Mouse (Mus musculus) kidney, adult 11 months (tissue): ENCODE results near the gene Zan.

Experiments used
- DNase-seq: peaks from one replicate; pipeline ENCODE4 v3.0.0; 2022

Zan gene

DNA sequence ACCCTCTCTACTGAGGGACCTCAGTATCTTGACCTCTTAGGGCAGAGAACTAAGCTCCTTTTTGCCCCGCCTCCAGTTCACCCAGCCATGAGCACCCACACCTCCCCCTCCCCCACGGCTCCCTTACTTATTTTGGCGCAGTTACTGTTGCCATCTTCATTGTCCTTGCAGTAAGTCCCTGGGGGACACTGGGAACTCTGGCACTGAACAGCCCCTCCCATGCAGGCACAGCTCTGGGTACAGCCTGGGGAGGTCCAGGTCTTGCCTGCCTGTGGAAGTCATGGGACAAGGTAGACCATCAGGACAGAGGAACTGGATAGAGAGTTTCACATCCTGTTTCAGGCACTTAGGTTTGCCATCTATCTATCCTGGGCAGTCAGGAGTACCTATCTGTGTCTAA is 66.8 kb downstream of the Zan start:
- DNase-seq, result no peak

DNA sequence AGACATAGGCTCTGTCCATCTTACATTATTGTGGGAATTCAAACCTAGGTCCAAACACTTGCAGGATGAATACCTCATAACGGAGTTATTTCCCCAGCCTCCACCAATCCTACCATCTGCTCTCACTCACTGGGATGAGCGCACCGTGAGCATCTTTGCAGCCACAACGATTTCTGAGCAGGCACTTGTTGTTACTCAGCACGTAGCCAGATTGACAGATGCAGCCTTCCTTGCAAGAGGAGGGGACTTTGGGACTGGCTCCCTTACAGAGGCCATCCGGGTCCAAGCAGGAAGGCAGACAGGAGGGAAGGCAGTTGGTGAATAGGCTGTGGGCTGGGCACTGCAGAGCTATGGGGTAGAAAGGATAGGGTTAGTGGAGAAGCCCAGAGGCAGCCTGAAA is 67.4 kb downstream of the Zan start:
- no peak for DNase-seq

DNA sequence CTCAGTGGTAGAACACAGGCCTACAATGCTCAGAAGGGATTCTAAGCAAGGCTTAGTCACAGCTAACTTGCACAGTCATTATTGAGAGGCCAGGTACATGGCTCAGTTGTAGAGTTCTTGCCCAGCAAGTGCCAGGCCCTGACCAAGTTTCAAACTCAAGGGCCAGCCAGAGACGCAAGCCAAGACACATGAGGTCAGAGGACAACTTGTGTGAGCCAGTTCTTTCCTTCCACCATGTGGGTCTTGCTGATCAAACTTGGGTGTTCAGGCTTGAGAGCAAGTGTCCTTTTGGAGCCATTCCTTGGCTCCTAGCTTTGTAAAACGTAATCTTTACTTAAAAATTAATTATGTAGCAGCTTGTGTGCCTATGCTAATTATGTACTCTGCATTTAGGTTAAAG is 72.8 kb downstream of the Zan start:
- peak; percentile 17 for DNase-seq

DNA sequence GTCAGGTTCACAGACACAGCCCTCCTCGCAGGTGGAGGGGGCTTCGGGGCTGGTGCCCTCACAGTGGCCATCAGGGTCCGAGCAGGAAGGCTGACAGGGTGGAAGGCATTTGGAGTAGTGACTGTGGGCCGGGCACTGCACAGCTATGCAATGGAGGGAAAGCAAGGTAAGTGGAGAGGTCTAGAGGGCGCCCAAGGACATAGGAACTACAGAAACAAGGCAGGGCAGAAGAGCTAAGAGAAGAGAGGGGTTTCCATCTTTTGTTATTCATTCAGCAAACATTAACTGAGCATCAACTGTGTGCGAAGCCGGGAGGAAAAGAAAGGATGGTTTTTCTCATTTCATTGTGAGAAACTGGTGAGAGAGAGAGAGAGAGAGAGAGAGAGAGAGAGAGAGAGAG is 82.4 kb downstream of the Zan start:
- no peak for DNase-seq

DNA sequence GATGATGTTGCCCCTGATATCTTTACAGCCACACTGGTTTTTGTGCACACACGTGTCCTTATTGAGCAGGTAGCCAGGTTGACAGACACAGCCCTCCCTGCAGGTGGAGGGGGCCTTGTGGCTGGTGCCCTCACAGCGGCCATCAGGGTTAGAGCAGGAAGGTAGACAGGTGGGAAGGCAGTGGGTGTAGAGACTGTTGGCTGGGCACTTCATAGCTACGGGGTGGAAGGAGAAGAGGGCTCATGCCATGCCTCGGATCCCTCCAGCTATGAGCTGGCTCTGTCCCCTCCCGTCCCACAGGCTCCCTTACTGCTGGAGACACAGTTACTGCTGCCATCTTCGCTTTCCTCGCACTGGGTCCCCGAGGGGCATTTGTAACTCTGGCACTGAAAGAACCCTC is 85.2 kb downstream of the Zan start:
- DNase-seq, result no peak

DNA sequence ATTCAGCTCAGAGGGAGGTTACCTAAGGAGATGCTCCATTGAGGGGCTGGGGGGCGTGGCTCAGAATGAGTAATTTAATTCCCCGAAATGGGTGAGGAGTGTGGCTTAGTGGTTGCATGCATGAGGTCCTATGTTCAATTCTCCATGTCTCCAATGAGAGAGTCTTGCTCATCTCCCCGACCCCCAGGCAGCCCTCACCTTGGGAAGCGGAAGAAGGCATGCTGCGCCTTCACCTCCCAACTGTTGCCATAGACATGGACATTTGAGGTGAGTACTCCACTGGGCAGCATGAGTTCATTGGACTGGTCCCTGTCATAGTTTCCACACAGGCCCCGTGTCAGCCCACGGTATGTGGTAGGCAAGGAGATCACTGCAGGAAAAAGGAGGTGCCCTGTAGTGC is 90.2 kb downstream of the Zan start:
- no peak for DNase-seq

DNA sequence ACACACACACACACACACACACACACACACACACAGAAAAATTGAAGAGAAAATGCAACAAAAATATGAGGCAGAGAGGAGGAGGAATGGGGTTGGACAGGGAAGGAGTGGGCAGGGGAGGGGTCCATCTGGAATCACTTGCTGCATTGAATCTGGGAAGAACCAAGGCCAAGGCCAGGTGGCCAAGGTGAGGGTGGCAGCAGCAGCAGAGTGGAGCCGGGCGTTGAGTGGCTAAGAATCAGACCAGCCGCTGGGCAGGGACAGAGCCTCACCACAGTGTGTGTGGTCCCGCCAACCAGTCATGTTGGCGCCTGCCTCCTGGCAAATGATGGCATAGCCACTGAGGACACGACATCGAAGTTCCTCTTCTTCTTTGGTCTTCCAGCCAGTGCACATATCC is 93.4 kb downstream of the Zan start:
- DNase-seq, result no peak

DNA sequence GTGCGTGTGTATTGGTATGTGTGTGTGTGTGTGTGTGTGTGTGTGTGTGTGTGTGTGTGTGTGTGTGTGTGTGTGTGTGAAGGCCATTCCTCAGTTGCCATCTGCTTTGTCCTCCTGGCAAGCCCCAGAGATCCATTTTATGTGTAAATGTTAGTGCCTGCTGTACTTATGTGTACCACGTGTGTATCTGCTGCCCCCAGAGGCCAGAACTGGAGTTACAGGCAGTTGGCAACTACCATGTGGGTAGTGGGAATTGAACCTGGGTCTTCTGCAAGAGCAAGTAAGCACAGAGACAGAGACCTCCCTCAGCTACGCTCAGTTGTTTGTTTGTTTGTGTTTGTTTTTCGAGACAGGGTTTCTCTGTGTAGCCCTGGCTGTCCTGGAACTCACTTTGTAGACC is 95.7 kb downstream of the Zan start:
- peak; percentile 69 for DNase-seq

DNA sequence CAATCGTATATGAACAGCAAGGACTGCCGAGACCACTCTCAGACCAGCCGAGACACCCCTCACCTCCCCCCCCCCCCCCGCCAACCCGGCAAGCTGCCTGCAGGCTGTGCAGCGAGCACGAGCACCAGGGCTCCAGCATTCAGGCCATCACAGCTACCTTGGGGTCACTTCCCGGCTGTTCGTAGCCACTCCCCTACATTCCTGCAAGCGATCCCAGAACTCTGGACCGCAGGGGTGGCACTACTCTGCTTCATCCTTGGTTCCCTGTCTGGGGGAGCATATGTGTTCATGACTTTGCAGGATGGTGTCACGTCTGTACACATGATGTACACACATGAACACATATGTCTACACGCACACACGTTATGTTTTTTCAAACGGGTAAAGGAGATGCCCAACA is 99.3 kb downstream of the Zan start:
- no peak for DNase-seq

DNA sequence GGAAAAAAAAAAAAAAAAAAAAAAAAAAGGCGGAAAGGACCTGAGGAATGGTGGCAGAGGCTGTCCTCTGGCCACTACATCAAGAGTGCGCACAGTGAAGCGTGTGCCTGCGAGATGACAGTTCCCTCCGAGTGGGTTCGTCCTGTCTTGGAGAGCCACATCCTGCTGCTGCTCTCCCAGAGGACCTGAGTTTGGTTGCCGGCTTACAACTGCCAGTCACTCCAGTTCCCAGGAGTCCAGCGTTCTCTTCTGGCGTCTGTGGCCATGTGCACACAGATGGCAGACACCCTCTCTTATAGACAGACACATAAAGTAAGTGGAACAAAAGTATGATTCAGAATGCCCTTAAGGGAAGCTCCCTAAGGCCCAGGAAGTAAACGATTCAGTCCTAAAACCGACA is 99.7 kb downstream of the Zan start:
- peak; percentile 35 for DNase-seq

DNA sequence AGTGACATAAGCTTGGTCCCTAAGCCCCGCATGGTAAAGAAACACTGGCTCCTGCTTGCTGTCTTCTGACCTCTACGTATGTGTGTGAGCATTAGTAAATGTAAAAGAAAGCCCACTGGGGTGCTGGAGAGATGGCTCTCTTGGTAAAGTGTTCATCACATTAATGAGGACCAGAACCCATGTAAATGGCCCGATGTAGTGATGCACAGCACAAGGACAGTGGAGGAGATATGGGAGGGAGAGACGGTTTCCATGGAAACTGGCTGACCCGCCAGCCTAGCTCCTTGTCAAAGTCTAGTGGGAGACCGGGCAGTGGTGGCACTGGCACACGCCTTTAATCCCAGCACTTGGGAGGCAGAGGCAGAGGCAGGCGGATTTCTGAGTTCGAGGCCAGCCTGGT is 100.1 kb downstream of the Zan start:
- DNase-seq, result no peak

DNA sequence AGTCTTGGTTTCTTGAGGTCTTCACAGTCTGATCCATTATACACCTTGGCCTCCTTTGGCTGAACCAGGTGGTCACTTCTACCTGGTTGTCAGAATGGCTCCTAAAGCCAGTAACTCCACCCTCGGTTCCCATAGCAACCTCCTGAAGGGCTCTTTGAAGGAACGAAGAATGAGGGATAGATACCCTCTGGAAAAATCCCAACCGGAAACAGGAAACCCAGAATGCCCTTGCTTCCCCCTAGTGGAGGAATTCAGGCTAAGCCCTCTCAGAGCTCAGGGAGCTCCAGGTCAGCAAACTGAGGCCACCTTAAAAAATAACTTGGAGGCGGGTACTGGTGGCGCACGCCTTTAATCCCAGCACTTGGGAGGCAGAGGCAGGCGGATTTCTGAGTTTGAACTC is 100.7 kb downstream of the Zan start:
- DNase-seq, result peak; percentile 66

DNA sequence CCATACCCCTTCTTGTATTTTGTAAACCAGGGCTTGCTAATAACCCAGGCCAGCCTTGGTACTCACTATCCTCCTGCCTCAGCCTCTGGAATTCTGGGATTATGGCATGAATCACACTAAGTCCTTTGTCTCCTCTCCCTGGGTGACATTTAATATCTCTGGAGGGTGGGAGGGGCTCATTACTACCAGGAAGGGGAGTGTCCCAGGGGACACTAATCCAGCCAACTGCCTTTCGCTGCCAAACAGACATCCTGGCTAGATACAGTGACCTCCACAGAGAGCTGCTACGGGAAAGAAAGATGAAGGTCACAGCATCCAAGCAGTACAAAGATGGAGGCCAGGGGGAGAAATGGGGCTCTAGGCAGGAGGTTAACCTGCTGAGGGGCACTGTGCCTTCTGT is 101.2 kb downstream of the Zan start:
- peak; percentile 73 for DNase-seq

DNA sequence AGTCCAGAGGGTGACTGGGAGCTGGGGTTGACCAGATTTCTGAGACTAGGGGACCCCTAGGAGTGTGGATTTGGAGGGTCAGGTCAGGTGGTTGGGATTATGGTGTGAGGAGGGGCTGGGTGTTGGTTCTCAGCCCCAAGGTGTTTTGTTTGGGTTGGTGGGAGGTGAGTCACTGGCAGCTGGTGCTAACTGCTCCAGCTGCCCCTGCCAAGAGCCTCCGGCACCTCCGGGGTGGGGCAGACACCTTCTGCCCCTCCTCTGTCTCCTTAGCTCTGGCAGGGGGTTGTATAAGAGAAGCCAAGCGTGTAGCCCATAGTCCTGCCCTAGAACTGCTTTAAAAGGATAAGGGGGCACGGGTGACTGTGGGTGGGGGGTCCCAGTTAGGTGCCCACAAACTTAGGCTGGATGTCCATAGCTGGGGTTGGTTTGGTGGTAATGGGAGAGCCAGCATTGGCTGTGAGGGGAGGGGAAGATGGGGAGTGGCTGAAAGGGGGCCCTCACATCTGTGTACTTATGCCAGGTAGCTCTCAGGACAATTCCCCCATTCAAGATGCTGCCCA is 102.3 kb downstream of the Zan start:
- DNase-seq, result no peak

DNA sequence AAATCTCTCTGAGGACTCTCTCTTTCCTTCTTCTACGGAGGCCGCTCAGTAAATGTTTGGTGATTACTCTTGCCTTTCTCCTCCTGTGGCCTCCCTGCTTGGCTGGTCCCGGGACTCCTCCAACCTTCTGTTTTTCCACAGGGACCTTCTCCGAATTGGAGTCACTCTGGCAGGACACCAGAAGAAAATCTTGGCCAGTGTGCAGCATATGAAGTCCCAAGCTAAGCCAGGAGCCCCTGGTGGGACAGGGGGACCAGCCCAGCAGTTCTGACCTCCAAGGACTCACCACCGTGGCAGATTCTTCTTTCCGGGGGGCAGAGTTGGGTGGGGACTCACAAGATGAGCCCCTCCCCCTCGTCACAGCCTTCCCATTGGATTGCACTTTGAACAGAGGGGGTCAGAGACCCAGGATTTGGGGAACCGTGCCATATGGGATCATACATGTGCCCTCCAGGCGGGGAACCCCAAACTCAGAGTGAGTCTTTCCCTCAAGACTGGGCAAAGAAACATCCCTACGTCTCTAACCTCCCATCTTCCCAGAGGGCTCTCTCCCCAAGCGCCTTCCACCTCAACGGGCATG is 103.4 kb downstream of the Zan start:
- DNase-seq, result no peak

DNA sequence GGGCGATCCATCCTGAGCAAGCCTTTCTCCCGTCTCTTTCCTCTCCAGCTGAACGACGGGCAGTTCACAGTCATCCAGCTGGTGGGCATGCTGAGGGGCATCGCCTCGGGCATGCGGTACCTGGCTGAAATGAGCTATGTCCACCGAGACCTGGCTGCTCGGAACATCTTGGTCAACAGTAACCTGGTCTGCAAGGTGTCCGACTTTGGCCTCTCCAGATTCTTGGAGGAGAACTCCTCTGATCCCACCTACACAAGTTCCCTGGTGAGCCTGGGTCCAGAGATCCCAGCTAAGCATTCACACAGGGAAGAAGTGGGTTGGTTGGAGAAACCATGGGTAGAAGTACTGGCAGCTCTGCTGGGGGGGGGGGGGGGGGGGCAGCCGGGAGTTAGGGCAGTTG is 107.2 kb downstream of the Zan start:
- DNase-seq, result no peak

DNA sequence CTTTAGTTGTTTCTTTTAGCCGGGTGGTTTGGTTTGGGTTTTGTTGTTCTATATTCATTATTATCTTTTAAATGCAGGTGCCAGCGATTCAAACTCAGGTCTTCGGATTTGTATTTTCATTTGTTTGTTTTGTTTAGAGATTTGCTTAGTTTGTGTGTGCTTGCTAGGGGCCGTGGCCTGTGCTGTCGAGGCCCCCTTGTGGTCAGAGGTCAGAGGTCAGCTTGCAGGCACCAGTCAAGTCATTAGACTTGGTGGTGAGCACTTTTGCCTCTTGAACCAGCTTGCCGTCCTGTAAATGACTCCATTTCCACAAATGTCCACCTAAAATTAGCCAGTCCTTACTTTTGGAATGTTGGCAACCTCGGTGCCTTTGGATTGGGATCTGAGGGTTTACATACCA is 118.5 kb downstream of the Zan start:
- no peak for DNase-seq

DNA sequence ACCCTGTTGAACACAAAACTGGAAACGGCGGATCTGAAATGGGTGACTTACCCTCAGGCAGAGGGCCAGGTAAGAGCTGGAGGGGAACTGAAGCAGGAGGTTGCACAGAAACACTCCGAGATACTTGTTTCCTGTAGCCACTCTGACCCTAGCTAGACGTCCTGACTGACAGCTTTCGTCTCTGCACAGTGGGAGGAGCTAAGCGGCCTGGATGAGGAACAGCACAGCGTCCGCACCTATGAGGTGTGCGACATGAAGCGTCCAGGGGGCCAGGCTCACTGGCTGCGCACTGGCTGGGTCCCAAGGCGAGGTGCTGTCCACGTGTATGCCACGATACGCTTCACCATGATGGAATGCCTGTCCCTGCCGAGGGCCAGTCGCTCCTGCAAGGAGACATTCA is 122.8 kb downstream of the Zan start:
- no peak for DNase-seq

DNA sequence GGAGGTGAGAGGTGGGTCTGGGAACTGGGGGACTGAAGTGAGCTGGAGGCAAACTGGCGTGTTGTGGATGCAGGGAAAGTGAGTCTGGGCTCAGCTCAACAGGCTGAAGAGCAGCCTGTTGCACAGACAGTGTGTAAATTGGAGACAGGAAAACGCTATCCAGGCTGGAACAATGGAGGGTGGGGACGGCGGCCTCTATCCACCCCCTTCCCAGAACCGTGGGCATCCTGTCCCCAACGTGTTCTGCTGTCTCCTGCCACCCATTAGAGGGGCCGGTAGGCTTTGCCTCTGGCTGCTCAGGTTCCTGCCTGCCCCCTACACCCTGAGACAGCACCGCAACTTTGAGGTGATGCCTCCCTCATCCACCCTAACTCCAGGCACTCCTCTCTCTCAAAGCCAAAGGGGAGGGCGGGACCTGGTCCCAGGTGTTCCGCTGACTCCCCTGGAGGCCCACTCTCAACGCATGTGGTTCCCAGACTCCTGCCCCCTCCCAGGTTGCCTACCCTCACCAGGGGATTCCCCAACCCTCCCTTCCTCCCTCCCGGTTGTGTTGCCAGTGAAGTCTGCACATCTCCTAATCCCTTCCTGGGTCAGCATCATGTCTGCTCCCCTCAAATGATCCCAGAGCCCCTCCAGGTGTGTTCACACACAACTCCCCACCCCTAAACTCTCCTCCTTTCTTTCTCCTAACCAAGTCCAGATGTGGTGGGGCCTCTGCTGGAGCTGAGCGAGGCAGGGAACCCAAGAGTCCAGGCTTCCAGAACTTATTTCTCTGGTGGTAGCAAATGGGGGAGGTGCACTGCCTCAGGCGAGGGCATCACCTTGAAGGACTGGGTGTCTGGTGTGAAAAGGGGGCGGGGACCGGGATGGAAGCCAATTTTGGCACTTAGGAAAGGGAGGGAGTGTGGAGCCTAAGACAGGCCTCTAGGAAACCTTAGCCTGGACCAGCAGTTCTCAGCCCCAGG is 124.6 kb downstream of the Zan start:
- peak; percentile 80 for DNase-seq

DNA sequence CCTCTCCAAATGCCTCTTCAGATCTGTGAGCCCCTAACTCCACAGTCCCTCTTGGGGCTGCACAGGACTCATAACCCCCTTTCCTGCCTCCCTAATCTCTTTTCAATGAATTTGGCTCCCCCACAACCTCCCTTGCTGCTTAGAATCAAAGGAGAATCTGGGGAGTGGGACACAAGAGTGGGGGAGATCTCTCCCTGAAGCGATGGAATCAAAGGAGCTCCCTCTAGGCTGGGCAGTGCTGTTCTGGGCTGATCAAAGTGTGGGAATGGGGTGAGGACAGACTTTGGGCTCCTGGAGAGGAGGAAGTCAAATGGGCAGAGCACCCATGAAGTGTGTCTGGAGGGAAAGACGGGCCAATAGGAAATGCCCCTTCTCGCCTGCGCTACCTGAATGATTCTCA is 125.5 kb downstream of the Zan start:
- DNase-seq, result no peak

DNA sequence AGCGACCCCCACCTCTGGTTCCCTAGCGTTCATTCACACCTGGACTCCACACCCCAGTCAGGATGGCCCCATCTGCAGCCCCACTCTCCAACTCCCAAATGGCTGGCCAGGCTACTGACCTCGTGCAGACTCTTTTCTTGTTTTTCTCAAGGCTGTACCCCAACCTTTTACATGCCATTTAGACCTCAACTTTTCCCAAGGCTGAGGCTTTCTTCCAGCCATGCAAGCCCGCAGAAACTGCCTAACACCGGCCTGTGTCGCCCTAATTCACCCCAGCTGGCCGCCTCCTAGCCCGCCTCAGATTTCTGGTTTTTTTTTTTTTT is 125.8 kb downstream of the Zan start:
- no peak for DNase-seq

DNA sequence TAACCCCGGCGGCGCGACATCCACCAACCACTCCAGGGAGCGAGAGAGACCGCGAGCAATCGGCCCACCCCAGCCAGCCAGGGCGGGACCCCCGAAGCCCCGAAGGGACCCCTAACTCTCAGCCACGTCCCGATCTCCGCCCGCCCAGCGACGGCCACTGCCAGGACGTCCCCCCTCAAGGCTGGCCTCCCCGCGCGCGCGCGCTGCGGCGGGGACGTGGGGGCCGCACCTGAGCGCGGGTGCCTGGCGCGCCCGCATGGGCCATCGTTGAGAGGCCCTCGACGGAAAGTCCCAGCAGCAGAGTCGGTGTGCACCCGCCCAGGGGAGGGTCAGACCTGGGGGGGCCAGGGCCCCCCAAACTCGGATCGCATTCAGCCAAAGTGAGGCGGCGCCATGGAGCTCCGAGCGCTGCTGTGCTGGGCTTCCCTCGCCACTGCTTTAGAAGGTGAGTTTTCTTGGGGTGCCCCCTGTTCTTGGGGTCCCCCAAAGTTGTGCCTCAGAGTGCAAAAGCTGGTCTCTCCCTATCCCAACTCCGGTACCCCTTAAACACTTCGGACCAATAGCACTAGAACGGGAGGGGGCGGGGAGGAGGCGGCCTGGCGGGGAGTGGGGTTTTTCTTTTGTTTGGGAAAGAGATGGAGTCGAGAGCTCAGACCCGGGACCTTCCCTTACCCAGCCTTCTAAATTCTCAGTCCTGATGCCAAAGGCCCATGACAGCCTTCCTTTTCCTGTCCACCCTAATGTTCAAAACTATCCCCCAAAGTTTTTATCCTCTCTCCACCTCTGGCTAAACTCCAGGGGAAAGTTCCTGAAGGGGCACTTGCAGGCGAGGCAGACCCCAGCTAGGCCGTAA is 126.4 kb downstream of the Zan start:
- no peak for DNase-seq

DNA sequence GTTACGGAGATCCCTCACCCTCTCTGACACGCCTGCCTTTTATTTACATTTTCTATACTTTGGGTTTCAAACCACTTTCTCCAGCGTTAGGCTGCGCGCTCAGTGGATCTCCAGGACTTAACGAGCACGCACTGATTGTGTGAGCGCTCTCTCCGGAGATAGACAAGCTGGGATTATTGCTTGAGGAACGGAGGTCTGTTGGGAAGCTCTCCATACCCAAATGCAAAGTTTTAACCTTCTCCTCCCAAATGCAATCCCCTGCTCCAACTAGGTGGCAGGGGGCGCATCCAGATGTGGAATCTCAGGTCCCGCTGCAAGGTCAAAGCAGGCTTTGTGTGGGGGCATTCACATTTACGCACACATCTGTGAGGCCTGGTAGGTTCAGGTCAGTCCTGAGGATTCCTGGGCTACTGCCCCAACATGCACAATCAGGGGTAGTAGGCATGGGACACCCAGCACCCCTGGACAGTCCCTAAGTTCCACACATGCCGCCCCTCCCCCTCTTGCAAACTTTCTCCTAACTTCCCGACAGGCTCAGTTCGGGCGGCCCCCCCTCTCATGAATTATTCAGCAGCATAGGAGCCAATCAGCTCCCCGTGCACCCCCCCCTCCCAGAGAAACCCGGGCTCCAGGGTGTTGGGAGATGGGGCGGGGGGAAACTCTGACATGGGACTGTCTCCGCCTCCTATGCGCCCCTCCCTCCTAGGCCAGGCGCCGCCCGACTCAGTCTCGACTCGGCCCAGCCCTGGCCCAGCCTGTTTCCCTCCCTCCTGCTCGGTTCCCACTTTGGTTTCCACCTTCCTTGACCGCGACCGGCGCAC is 127.3 kb downstream of the Zan start, which contains the start of gene Ephb4:
Gene Ephb4, plus strand, starts transcription at position 726 of the 821 bp plus-strand sequence.
- DNase-seq, result peak; percentile 98
